Mouse (Mus musculus) lung, adult 18-20 months (tissue): ENCODE data around the gene Nfatc2.

Experiments
- DNase-seq, 2 experiments: peaks; one replicate each; pipeline ENCODE4 v3.0.0; 2022; ENCODE audit warnings: mixed read lengths in 2 of 2

Gene Nfatc2

GRCm38 (mm10) chr2:168608125-168608564, 6.7 kb upstream of the Nfatc2 start:
- no peak for DNase-seq

DNA sequence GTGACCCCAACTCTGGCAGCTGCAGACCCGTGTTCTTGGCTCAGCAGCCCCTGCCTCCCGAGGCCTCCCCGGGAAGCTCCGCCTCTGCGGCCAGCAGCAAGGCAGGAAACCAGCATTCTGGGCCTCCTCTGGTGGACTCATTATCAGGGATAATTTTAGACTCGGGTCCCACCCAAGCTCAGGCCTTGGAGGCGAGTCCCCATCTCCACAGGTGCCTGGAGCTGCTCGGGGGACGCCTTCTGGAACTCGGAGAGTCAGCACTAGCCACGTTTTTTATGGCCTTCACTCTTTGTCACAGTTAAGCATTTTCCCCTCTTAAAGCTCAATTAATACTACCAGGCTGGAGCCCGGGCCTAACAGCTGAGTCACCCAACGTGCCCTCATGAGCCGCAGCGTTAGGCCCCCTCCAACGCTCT, 3.2 kb upstream of the Nfatc2 start:
- DNase-seq: no peak

DNA sequence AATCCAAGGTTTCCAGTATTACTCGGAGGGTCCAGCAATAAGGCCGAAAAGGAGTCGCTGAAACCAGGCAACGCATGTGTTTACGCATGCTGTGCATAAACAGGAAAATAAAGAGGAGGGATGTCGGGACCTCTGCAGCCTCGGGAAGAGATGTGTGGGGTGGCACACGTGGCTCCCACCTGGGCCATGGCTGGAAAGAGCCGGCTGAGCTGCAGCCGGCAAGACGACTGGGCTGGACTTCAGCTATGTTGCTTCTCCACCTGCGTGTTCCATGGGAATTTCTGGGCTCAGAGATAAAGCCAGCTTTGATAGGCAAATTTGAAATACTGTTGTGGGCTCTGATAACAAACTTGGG, 907 bp upstream of the Nfatc2 start:
- no peak for DNase-seq

DNA sequence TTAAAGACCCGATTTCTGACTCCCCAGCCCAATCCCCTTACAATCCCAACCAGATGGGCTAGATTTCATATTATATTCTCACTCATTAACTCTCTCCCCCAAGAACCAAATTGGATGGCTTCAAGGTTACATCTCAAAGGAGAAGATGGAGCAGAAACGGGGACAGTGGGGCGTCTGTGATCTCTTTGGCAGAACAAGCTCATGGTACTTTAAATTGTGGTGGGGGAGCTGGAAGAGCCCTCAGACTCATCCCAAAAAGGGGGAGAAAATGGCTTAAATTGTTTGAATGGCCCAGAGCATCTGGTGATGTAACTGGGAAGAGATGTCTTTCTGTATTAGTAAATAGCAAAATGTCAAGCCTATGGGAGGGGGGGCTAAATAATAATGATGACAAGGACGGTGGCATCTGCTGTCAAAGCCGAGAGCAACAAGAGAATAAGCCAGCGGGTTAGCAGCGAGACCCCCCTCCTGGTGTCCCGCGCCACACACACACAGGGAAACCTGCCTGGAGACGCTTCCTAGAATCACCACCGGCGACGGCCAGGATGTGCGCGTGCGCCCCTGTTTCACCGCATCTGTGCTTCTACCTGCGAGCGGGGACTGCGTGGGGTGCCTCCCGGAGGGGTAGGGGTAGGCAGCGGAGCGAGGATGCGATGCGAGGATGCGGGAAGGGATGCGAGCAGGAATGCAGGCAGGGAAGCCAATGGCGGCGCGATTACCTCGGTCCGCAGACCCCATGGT, 537 bp downstream of the Nfatc2 start:
- no peak for DNase-seq

- no peak for DNase-seq
Observed at GRCm38 (mm10) chr2:168595693-168596092, 5.8 kb downstream of the Nfatc2 start.

GRCm38 (mm10) chr2:168593676-168594075, 7.8 kb downstream of the Nfatc2 start:
- no peak for DNase-seq

DNA sequence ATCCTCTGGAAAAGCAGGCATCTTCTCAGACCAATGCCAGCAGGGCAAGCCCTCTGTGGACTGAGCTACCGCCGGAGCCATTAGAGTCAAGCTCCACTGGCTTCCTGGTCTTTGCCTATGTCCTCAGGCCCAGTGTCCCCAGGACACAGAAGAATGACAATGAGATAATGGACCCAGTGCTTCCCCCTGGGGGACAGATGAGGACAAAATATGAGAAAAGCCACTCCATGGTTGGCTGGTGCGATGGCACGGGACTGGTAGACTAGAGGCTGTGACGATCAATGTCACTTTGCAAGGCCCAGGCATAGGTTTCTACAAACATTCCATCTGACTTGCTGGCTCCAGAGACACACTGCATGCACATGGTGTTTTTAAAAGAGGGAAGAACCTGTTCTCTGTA, 8.5 kb downstream of the Nfatc2 start:
- no peak for DNase-seq

DNA sequence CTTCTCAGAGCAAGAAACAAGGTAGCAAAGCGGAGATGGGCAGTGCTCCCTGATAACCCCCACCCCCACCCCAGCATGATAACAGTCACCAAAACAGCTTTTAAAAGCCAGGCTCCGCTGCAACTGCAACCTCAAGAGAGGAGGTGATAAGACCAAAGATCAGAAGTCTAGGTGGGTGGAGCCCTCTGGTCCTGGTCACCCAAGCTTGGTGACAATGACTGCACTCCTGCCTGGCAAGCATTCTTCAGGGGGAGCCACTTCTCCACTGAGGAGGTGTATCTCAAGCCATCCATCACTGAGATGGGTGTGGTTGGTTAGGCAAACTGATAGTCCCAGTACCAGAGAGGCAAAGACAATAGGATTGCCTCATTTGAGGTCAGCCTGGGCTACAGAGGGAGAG, 10.4 kb downstream of the Nfatc2 start:
- DNase-seq: no peak

GRCm38 (mm10) chr2:168590556-168590955, 10.9 kb downstream of the Nfatc2 start:
- DNase-seq: peak in 1 of 2 experiments; percentile 22

DNA sequence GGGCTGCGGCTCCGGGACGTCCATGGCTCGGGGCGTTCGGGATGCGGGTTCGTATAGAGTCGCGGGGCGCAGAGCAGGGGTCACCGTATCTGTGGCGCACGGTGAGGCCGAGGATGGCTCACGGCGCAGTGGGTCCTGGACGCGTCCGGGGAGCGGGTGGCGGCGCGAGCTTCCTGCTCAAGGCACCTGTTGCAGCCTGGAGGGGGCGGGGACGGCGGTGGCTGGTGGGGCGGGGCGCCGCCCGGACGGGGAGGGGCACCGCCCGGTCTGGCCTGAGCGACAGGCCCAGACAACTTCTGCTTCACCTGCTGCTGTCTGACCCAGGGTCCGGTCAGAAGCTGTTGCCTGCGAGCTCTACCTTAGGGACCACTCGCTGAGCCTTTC, 11.3 kb downstream of the Nfatc2 start:
- DNase-seq: peak; percentile 56 to 59

DNA sequence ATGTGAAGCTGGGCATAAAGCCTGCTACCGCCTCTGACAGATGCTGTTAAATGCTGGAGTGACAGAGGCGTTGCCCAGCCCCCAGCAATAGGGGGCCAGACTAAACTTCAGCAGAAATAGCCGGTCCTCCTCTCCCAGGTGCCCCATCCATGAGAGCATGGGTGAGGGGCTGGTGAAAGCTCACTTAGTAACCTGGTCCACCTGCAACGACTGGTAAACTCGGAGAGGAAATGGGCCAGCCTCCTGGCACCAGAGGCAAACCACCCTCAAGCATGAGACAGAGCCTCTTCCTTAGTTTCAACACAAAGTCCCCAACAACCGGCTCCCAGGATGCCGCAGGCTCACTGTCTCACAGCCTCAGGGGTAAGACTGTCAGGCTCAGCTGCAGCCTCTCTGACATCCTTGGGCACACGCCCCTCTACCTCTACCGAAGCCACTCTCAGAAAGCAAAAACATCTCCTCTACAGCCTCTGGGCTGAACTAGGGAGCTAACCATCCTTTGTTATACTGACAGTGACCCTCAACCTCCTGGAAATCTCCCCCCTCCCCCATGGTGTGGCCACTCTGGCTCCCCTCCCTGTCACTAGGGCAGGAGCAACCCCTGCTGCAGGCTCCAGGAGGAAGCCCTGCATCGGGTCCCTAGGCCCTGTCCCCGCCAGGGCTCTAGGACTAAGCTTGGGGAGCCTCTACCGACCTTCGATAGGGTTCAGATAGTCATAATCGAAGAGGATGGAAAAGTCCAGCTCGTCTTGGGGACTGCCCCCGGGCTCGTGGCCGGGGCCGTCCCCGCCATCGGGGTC, 11.9 kb downstream of the Nfatc2 start:
- DNase-seq: no peak

DNA sequence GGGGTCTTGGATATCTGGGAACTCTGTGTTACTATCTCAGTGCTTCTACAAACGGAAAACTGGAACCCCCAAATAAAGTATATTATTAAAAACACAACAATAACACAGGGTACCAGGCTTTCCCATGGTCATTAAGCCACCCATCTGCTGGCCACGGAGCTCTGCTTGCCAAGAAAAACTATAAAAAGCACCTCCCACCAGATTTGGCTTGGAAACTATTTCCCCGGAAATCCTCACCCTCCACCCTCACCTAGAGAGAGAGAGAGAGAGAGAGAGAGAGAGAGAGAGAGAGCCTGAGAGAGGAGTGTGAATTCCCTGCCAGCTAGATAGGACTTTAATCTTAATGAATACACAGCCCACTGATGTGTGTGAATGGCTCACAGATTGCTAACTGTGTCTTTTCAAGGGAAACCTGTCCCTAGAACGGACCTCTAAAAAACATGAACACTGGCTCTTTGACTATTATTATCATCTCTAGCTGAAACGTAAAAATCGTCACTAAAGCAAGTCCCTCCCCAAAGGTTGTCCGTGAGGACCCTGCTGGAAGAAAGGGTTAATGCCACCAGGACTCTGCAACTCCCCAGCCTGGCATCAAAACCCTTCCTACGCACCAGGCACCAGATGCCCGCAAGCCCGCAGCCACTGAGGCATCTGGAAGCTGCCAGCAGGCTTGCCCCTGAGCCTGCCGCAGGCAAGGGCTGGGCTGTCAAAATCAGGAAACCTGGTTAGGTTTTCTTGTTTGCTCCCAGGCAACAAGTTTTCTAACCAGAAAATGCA, 12.7 kb downstream of the Nfatc2 start:
- DNase-seq: no peak

- DNase-seq: no peak
Observed at GRCm38 (mm10) chr2:168587159-168587558, 14.3 kb downstream of the Nfatc2 start.

DNA sequence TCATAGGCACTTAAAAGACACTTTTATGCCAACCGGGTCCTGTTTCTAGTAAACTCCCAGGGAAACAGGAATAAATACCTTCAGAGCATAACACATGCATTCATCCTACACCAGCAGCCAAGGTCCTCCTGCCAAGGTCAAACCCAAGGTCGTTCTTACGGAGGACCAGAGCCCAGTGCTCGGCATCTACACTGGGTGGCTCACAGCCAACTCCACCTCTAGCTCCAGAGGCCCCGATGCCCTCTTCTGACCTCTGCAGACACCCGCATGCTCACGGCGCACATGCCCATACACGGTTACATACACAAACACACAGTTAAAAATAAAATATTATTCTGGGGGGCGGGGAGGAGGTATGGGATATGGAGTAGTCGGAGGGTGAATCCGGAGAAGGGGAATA, 14.9 kb downstream of the Nfatc2 start:
- no peak for DNase-seq

DNA sequence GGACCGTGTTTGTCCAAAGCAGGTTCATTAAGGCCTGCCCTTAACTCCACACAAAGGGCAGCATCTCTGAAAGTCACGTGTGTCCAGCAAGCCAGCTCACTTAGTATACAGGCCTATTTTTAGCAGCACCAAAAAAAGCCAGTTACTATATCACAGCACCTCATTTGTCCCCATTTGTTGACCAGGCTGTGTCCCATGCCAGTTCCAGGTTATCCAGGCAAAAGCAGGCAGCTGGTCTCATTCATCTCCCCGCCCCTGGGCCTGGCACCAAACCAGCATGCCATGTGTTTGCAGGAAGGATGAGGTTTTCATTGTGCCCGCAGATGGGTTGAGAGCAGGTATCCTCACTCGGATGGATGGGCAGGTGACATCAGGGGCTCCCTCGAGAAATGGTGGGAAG, 16.6 kb downstream of the Nfatc2 start:
- DNase-seq: no peak

GRCm38 (mm10) chr2:168584408-168584807, 17.0 kb downstream of the Nfatc2 start:
- DNase-seq: no peak

DNA sequence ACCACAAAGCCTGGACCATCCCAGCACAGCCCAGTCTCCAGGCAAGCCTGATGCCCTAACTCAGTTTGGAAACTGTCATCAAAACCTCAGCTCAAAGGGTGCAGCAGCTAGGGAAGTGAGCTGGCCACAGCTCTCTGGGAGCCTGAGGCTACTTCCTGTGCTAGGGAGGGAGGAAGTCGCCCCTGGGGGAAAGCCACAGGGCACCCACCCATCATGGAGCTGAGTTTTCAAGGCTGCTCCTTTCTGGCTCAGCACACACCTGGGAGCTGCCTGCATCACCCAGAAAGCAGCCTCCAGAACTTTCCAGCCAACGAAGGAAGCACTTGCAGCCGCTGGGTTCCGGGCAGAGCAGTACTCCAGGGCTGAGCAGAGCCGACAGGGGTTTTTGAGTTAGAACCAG, 18.4 kb downstream of the Nfatc2 start:
- no peak for DNase-seq

DNA sequence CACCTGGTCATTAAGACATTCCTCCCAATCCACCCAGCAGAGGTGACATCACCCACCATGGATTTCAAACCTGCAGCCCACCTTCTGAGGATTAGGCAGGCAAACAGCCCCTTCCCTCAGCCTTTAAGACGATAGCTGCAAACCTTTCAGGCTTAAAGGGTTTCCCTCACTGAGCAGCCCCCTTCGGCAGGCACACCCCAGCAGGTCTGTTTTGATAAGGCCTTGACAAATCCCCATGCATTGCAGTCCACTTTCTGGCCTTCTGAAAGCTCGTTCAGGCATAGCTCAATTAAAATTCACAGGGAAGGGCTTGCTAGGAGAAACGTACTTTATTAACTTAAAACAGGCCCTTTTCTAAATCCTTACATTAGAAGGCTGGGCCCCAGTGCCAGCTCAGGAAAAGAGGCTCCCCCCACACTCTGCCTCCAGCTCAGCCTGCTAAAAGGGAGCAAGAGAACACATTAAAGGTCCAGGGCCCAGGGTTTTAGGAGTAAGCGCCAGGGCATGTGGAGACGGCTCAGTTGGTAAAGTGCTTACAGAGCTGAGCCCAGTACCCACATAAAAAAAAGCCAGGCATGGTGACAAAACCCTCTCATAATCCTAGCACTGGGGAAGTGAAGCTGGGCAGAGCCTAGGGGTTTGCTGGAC, 20.1 kb downstream of the Nfatc2 start:
- no peak for DNase-seq

DNA sequence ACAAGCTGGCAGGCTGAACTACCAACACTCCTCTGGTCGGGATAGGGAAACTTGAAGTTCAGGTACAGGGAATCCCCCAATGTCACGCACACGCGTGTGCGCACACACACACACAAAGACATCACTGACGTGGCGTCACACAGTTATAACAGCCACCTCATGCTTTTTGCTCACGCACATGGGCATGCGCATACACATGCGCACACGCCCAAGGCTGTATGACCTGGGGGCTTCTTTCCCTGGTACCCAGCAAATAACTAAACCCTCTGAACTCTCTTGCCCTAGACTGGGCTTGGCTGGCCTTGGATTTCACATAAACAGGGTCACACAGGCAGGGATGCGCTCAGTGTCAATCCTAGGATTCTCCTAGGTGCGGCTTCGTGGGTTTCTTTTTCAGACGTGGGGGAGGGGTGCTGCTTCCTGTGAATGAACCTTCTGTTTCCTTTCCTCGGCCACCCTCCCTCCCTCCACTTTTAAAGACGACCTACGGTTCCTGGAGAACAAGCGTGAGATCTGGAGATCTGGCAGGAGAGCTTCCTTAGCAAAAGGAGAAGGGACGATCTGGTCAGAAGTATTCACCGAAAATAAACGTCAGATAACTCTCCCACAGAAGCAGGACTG, 21.1 kb downstream of the Nfatc2 start:
- no peak for DNase-seq

GRCm38 (mm10) chr2:168579601-168580130, 21.8 kb downstream of the Nfatc2 start:
- DNase-seq: no peak

DNA sequence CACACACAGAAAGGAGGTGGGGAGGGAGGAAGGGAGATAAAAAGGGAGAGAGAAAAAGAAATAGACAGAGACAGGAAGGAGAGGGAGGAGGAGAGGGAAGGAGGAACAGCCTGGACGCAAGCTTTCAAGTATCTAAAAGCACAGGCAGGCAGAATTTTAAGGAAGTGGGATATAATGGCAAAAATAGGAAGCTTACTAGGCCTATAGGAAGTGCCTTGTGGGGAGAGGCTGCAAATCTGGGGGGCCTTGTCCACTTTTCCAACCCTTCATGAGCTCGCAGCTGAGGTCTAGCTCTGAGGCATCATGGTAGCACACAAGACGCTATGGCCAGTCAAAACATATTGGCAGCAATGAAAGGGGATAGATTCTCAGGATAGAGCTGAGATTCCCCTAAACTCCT, 22.3 kb downstream of the Nfatc2 start:
- DNase-seq: no peak

DNA sequence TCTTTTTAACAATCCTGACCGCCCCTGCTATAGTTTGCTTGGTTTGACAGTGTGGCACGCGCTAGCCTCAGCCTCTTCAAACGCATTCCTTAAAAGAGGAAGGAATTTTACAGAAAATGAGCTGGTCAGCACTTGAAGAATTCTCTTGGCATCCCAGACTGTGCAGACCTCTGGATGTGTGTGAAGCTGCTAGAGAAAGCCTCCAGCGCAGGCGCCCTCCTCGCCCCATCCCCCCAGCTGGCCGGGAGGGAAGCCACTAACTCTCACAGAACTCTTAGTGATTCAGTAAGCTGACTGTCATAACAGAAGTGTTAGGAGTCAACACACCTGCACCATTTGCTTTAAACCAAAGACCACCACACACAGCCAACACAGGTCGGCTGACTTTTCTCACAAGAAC, 23.3 kb downstream of the Nfatc2 start:
- no peak for DNase-seq
